Mouse (Mus musculus) lung, postnatal 36 days (tissue): Measurements from ENCODE around the gene Tbc1d32.

Experiments
- DNase-seq: peaks from one replicate; pipeline ENCODE4 v3.0.0; 2022; ENCODE audit warnings: mixed read lengths

Gene Tbc1d32

GRCm38 (mm10) chr10:56106333-56106995 is 122.0 kb downstream of the Tbc1d32 start, which contains the start of gene Msl3l2:
Gene Msl3l2, plus strand, starts transcription at chr10:56106917.
- peak; percentile 97 for DNase-seq

- peak; percentile 65 for DNase-seq
Observed at GRCm38 (mm10) chr10:56099641-56100310, 128.7 kb downstream of the Tbc1d32 start.

- DNase-seq = no peak
Observed at GRCm38 (mm10) chr10:56099126-56099525, 129.4 kb downstream of the Tbc1d32 start.

GRCm38 (mm10) chr10:56096757-56097156 is 131.7 kb downstream of the Tbc1d32 start:
- no peak for DNase-seq

GRCm38 (mm10) chr10:56094586-56094985 is 133.9 kb downstream of the Tbc1d32 start:
- DNase-seq = no peak

- no peak for DNase-seq
Observed at GRCm38 (mm10) chr10:56089714-56090113, 138.8 kb downstream of the Tbc1d32 start.

GRCm38 (mm10) chr10:56062746-56063145 is 165.7 kb downstream of the Tbc1d32 start:
- no peak for DNase-seq

- DNase-seq = no peak
Observed at GRCm38 (mm10) chr10:56061238-56061830, 167.2 kb downstream of the Tbc1d32 start.

- DNase-seq = no peak
Observed at GRCm38 (mm10) chr10:56058979-56059422, 169.5 kb downstream of the Tbc1d32 start.

- DNase-seq = no peak
Observed at GRCm38 (mm10) chr10:56025400-56025799, 203.1 kb downstream of the Tbc1d32 start.

GRCm38 (mm10) chr10:56024579-56024978 is 203.9 kb downstream of the Tbc1d32 start:
- no peak for DNase-seq

- DNase-seq = peak; percentile 45
Observed at GRCm38 (mm10) chr10:55979898-55980521, 248.5 kb downstream of the Tbc1d32 start.

- no peak for DNase-seq
Observed at GRCm38 (mm10) chr10:55978001-55978400, 250.5 kb downstream of the Tbc1d32 start.
